Comparison of ENCODE assay signal across 36 mouse cellular contexts in the genomic region with DNA sequence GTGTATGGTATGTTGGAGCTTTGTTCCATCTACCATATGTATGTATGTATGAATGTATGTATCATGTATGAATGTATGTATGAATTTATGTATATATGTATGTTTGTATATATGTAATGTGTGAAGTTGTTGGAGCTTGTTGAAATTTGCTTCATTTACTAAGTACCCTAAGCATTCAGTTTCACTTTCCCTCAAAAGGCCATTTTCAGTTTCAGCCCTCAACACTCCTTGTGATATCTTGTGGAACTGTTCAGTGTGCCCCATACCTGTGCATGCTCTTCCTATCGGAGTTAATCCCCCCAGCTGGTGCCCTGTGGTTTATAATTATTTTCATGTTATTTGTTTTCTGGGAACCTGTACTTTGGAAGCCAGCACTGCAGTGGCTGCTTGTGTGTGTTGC. TPM values are rescaled to one million over a fixed set of nuclear protein-coding genes. Genes with fewer than 3 reads are reported as not detected.
DNase-seq lines count a peak whose midpoint lies in the region; ATAC-seq and TF ChIP-seq lines count a peak whose summit lies in the region.
"Had no signal": no experiment of that assay in that cellular context is flagged by ENCODE, and none has a peak within 500 bp of the region (broad histone marks: within the 10 kb centered on the region; RNA-seq: fewer than 3 reads in every experiment).

No protein-coding gene starts in this region.

- no peaks in the 10 kb centered on the region for H3K9me3 ChIP-seq in forebrain, embryonic 15.5 days
- H3K9me3 ChIP-seq: embryonic facial prominence, embryonic 10.5 days; embryonic facial prominence, embryonic 13.5 days; forebrain, embryonic 12.5 days; G1E; heart, embryonic 10.5 days; heart, embryonic 13.5 days had no signal

- no peaks in the 10 kb centered on the region for H3K27me3 ChIP-seq in spleen, adult 2 months (ENCODE audit: control insufficient read depth, insufficient read depth, low read length)
- no peaks in the 10 kb centered on the region for H3K27me3 ChIP-seq in forebrain, embryonic 15.5 days
- H3K27me3 ChIP-seq: CH12.LX; embryonic facial prominence, embryonic 13.5 days; forebrain, embryonic 12.5 days; heart, embryonic 13.5 days had no signal

- TF ChIP-seq CTCF in spleen, adult 2 months (IDR thresholded peaks at IDR 0.05; ENCODE audit: extremely low read depth, insufficient read depth, insufficient read length, insufficient replicate concordance), result no peak
- no peak for TF ChIP-seq CTCF in bone marrow, adult 2 months (IDR thresholded peaks at IDR 0.05; ENCODE audit: control insufficient read depth, insufficient read depth, low read length)

- 0 out of 2 replicates have a peak, but pooled peaks have one; percentile 43 for ATAC-seq in monocyte, adult 5-6 weeks (replicated peaks; ENCODE audit: insufficient number of reproducible peaks, low FRiP score, low TSS enrichment, poor library complexity, severe bottlenecking)
- no peak for ATAC-seq in forebrain, embryonic 15.5 days (replicated peaks)
- ATAC-seq: forebrain, embryonic 16.5 days; hindbrain, postnatal 0 days; Patski had no signal

- H3K4me3 ChIP-seq in spleen, adult 2 months (ENCODE audit: extremely low read depth, insufficient read depth, insufficient read length), result peak overlapping the region; percentile 47
- H3K4me3 ChIP-seq in bone marrow, adult 2 months (replicated peaks; ENCODE audit: control insufficient read depth, low read depth, low read length), result peak overlapping the region; percentile 1
- H3K4me3 ChIP-seq in forebrain, embryonic 15.5 days, result no peak overlapping the region
- H3K4me3 ChIP-seq: embryonic facial prominence, embryonic 10.5 days; embryonic facial prominence, embryonic 13.5 days; erythroblast, embryonic 14.5 days; forebrain, embryonic 12.5 days; heart, adult 2 months; heart, embryonic 10.5 days; heart, embryonic 13.5 days had no signal

- no peak overlapping the region for H3K4me2 ChIP-seq in forebrain, embryonic 15.5 days (replicated peaks)
- H3K4me2 ChIP-seq: embryonic facial prominence, embryonic 13.5 days; forebrain, embryonic 12.5 days; heart, embryonic 13.5 days; hindbrain, embryonic 14.5 days had no signal

- peaks cover 20% of the 10 kb centered on the region for H3K4me1 ChIP-seq in spleen, adult 2 months (ENCODE audit: control insufficient read depth, insufficient read depth, insufficient read length)
- H3K4me1 ChIP-seq in bone marrow, adult 2 months (ENCODE audit: control insufficient read depth, insufficient read depth, low read length), result peaks cover 4% of the 10 kb centered on the region
- H3K4me1 ChIP-seq in forebrain, embryonic 15.5 days, result no peaks in the 10 kb centered on the region
- H3K4me1 ChIP-seq: embryonic facial prominence, embryonic 10.5 days; embryonic facial prominence, embryonic 13.5 days; forebrain, embryonic 12.5 days; heart, embryonic 10.5 days; heart, embryonic 13.5 days had no signal

- TF ChIP-seq POLR2A in spleen, adult 2 months (IDR thresholded peaks at IDR 0.05; ENCODE audit: low read depth, low read length), result no peak
- TF ChIP-seq POLR2A in bone marrow, adult 2 months (IDR thresholded peaks at IDR 0.05; ENCODE audit: borderline replicate concordance, control insufficient read depth, low read depth, low read length), result no peak

- no peaks in the 10 kb centered on the region for H3K36me3 ChIP-seq in spleen, adult 2 months (ENCODE audit: control insufficient read depth, insufficient read depth, low read length)
- H3K36me3 ChIP-seq in forebrain, embryonic 15.5 days, result no peaks in the 10 kb centered on the region
- H3K36me3 ChIP-seq: embryonic facial prominence, embryonic 10.5 days; embryonic facial prominence, embryonic 13.5 days; forebrain, embryonic 12.5 days; G1E; heart, embryonic 10.5 days; heart, embryonic 13.5 days had no signal

- 68% methylated on average over 1 of the region's 1 CpGs for whole genome bisulfite sequencing in spleen, adult 2 months
- WGBS in bone marrow, adult 2 months, result 68% methylated on average over 1 of the region's 1 CpGs
- 86% methylated on average over 1 of the region's 1 CpGs for WGBS in forebrain, embryonic 15.5 days

- H3K9ac ChIP-seq in forebrain, embryonic 15.5 days (replicated peaks), result no peak overlapping the region
- H3K9ac ChIP-seq: embryonic facial prominence, embryonic 13.5 days; forebrain, embryonic 12.5 days; heart, embryonic 13.5 days; hindbrain, embryonic 14.5 days had no signal

- peak overlapping the region; percentile 59 for H3K27ac ChIP-seq in spleen, adult 2 months (ENCODE audit: insufficient read depth, low read length)
- no peak overlapping the region for H3K27ac ChIP-seq in bone marrow, adult 2 months (ENCODE audit: control insufficient read depth, insufficient read depth, low read depth, low read length, poor library complexity)
- no peak overlapping the region for H3K27ac ChIP-seq in forebrain, embryonic 15.5 days (replicated peaks)
- H3K27ac ChIP-seq: embryonic facial prominence, embryonic 10.5 days; embryonic facial prominence, embryonic 13.5 days; forebrain, embryonic 12.5 days; heart, adult 2 months; heart, embryonic 10.5 days; heart, embryonic 13.5 days; hindbrain, embryonic 14.5 days; hindbrain, postnatal 0 days had no signal

- no peak for DNase-seq in spleen, adult 2 months (ENCODE audit: low read depth in 1 of 2, low spot score in 2 of 2)
- DNase-seq in spleen, postnatal 36 days (ENCODE audit: low spot score in 2 of 2), result no peak
- DNase-seq in kidney, adult 9 months, result no peak
- no peak for DNase-seq in spleen, adult 12 weeks (ENCODE audit: low spot score)
- DNase-seq: adrenal gland, adult 2 months; adrenal gland, postnatal 14 days; cerebellum, adult 11-12 months; cerebellum, adult 8-10 months; cerebellum, postnatal 10 days; cerebellum, postnatal 36 days; embryo, embryonic 11 days; gastrocnemius, postnatal 10 days; gastrocnemius, postnatal 36 days; heart, adult 2 months; heart, postnatal 14 days; heart, postnatal 4 days had no signal

RNA-seq across cellular contexts. Expression of a gene that starts 4.0 kb away (rescaled TPM):
- 8.5 and 9.4 TPM in 2 replicates for polyA plus RNA-seq in spleen, adult 2 months (2012; rRNA removed)
- 8.4 and 16.7 TPM in 2 replicates for polyA plus RNA-seq in bone marrow, adult 2 months (2011; ENCODE audit: insufficient read depth, insufficient read length, low replicate concordance, missing spikeins)
- 52.0 to 109 TPM (median 89.6 TPM) in 3 replicates for total RNA-seq in monocyte, adult 5-6 weeks (2017)
- polyA plus RNA-seq in forebrain, embryonic 15.5 days (2015; fragmentation: Nextera tagmentation; extraction: Ambion mirVana), result 0.19 and 0.53 TPM in 2 replicates
- total RNA-seq: adrenal gland, postnatal 4 days; G1E; gastrocnemius, adult 18-20 months; gastrocnemius, postnatal 10 days; heart, postnatal 4 days; hindbrain, postnatal 0 days had no signal
- polyA plus RNA-seq: embryonic facial prominence, embryonic 10.5 days; erythroblast, embryonic 14.5 days; forebrain, embryonic 12.5 days; forebrain, embryonic 16.5 days; G1E; heart, embryonic 10.5 days; hindbrain, embryonic 11.5 days; Patski had no signal

RNA-seq across cellular contexts. Expression of a gene that starts 33.3 kb away (rescaled TPM):
- polyA plus RNA-seq in spleen, adult 2 months (2012; rRNA removed), result 0.45 and 0.83 TPM in 2 replicates
- 1.6 and 4.3 TPM in 2 replicates for polyA plus RNA-seq in bone marrow, adult 2 months (2011; ENCODE audit: insufficient read depth, insufficient read length, low replicate concordance, missing spikeins)
- total RNA-seq in monocyte, adult 5-6 weeks (2017), result 8.1 to 35.7 TPM (median 9.7 TPM) in 3 replicates
- polyA plus RNA-seq in forebrain, embryonic 15.5 days (2015; fragmentation: Nextera tagmentation; extraction: Ambion mirVana), result 1.0 and 1.7 TPM in 2 replicates
- total RNA-seq: CH12.LX; G1E; granulocyte monocyte progenitor cell, adult 5-6 weeks had no signal
- polyA plus RNA-seq: erythroblast, embryonic 14.5 days; G1E; Patski had no signal

RNA-seq across cellular contexts. Expression of a gene that starts 34.8 kb away (rescaled TPM):
- polyA plus RNA-seq in spleen, adult 2 months (2012; rRNA removed), result 44.9 and 62.0 TPM in 2 replicates
- polyA plus RNA-seq in bone marrow, adult 2 months (2011; ENCODE audit: insufficient read depth, insufficient read length, low replicate concordance, missing spikeins), result 2.3 and 9.6 TPM in 2 replicates
- total RNA-seq in monocyte, adult 5-6 weeks (2017), result 78.1 to 289 TPM (median 80.3 TPM) in 3 replicates
- not detected in 2 replicates for polyA plus RNA-seq in forebrain, embryonic 15.5 days (2015; fragmentation: Nextera tagmentation; extraction: Ambion mirVana)
- total RNA-seq: CH12.LX; gastrocnemius, adult 18-20 months; gastrocnemius, postnatal 10 days; gastrocnemius, postnatal 36 days; hindbrain, postnatal 0 days had no signal
- polyA plus RNA-seq: brain, embryonic 14.5 days; embryonic facial prominence, embryonic 10.5 days; forebrain, embryonic 12.5 days; forebrain, embryonic 16.5 days; G1E; heart, embryonic 10.5 days; heart, embryonic 13.5 days; hindbrain, embryonic 11.5 days; hindbrain, embryonic 14.5 days; hindbrain, postnatal 0 days had no signal
